Mouse (Mus musculus) erythroblast, embryonic 14.5 days (primary cell): Measurements from ENCODE around the gene Itgb3. TPM values are rescaled to one million over a fixed set of nuclear protein-coding genes. Genes with fewer than 3 reads are reported as not detected.
A peak's percentile ranks its signal among the peaks of the same experiment; 100 is the strongest.

Source experiments
- H3K27me3 ChIP-seq: 2 replicates; pipeline ENCODE4 v1.6.1; 2012; ENCODE audit warnings: inconsistent platforms; ENCODE audit not compliant: control insufficient read depth
- H3K36me3 ChIP-seq: 2 replicates; pipeline ENCODE4 v1.6.1; 2012; ENCODE audit warnings: mild to moderate bottlenecking, inconsistent platforms; ENCODE audit not compliant: control insufficient read depth
- H3K4me1 ChIP-seq: 2 replicates; pipeline ENCODE4 v1.6.1; 2012; ENCODE audit warnings: inconsistent platforms; ENCODE audit not compliant: control insufficient read depth
- H3K4me3 ChIP-seq: replicated peaks from 2 replicates; pipeline ENCODE3; 2012; ENCODE audit warnings: moderate library complexity, mild to moderate bottlenecking, inconsistent platforms
- H3K9me3 ChIP-seq: 2 replicates; pipeline ENCODE4 v1.6.1; 2012; ENCODE audit warnings: low read length, inconsistent platforms, mixed read lengths; ENCODE audit not compliant: control insufficient read depth
- GATA1 ChIP-seq: IDR thresholded peaks from 2 replicates; pipeline ENCODE4 v1.6.1; 2012; ENCODE audit warnings: low read length, inconsistent platforms, mixed read lengths
- TAL1 ChIP-seq: IDR thresholded peaks from 3 replicates; pipeline ENCODE4 v1.6.1; 2012; ENCODE audit warnings: low read length, inconsistent platforms, mixed read lengths
- polyA plus RNA-seq: library from polyadenylated mRNA; stranded (reverse); fragments of >175 nt; gene quantifications from 2 replicates; pipeline ENCODE4 v1.2.3, GENCODE M21; 2012

Itgb3 gene
- polyA plus RNA-seq, 1 experiment, result 0.03 TPM

- TF ChIP-seq GATA1 (no peak), TAL1 (no peak)
- H3K4me1 ChIP-seq, result no peaks in the 10 kb centered on the region
- no peak overlapping the region for H3K4me3 ChIP-seq
- H3K36me3 ChIP-seq, result no peaks in the 10 kb centered on the region
- no peaks in the 10 kb centered on the region for H3K9me3 ChIP-seq
- H3K27me3 ChIP-seq, result peaks cover 8% of the 10 kb centered on the region
Observed at GRCm38 (mm10) chr11:104592066-104592835, 15.5 kb upstream of the Itgb3 start.

GRCm38 (mm10) chr11:104596365-104596764, 11.4 kb upstream of the Itgb3 start:
- Histone ChIP-seq H3K9me3 (no peaks in the 10 kb centered on the region), H3K4me3 (no peak overlapping the region), H3K36me3 (no peaks in the 10 kb centered on the region), H3K4me1 (no peaks in the 10 kb centered on the region), H3K27me3 (peaks cover 8% of the 10 kb centered on the region)
- TF ChIP-seq GATA1 (no peak), TAL1 (no peak)

- TF ChIP-seq TAL1 (no peak), GATA1 (0 out of 2 replicates have a peak, but pooled peaks have one; percentile 18)
- H3K4me3 ChIP-seq, result no peak overlapping the region
- H3K36me3 ChIP-seq, result no peaks in the 10 kb centered on the region
- H3K9me3 ChIP-seq, result no peaks in the 10 kb centered on the region
- H3K4me1 ChIP-seq, result no peaks in the 10 kb centered on the region
- peaks cover 11% of the 10 kb centered on the region for H3K27me3 ChIP-seq
Observed at GRCm38 (mm10) chr11:104599265-104599945, 8.4 kb upstream of the Itgb3 start.

GRCm38 (mm10) chr11:104600675-104601074, 7.1 kb upstream of the Itgb3 start:
- no peaks in the 10 kb centered on the region for H3K36me3 ChIP-seq
- TF ChIP-seq GATA1 (no peak), TAL1 (no peak)
- H3K9me3 ChIP-seq, result no peaks in the 10 kb centered on the region
- H3K4me1 ChIP-seq, result no peaks in the 10 kb centered on the region
- no peak overlapping the region for H3K4me3 ChIP-seq
- peaks cover 17% of the 10 kb centered on the region for H3K27me3 ChIP-seq

GRCm38 (mm10) chr11:104604192-104604591, 3.6 kb upstream of the Itgb3 start:
- TF ChIP-seq TAL1 (no peak), GATA1 (no peak)
- Histone ChIP-seq H3K4me3 (no peak overlapping the region), H3K9me3 (no peaks in the 10 kb centered on the region; the same call in 1 of the 2 replicates), H3K36me3 (no peaks in the 10 kb centered on the region), H3K27me3 (peaks cover 44% of the 10 kb centered on the region), H3K4me1 (peaks cover 3% of the 10 kb centered on the region; the same call in 1 of the 2 replicates)

GRCm38 (mm10) chr11:104608249-104608920, 585 bp downstream of the Itgb3 start:
- H3K36me3 ChIP-seq, result no peaks in the 10 kb centered on the region
- peak overlapping the region; percentile 27 for H3K4me3 ChIP-seq
- no peaks in the 10 kb centered on the region; the same call in 1 of the 2 replicates for H3K9me3 ChIP-seq
- peaks cover 4% of the 10 kb centered on the region; the same call in 1 of the 2 replicates for H3K4me1 ChIP-seq
- TF ChIP-seq TAL1, result no peak
- no peak for TF ChIP-seq GATA1
- peaks cover 75% of the 10 kb centered on the region for H3K27me3 ChIP-seq

GRCm38 (mm10) chr11:104609033-104609684, 1.4 kb downstream of the Itgb3 start:
- no peak for TF ChIP-seq GATA1
- no peak for TF ChIP-seq TAL1
- Histone ChIP-seq H3K4me1 (peaks cover 7% of the 10 kb centered on the region), H3K27me3 (peaks cover 82% of the 10 kb centered on the region), H3K9me3 (no peaks in the 10 kb centered on the region; the same call in 1 of the 2 replicates), H3K36me3 (no peaks in the 10 kb centered on the region), H3K4me3 (no peak overlapping the region)

- H3K27me3 ChIP-seq, result peaks cover 78% of the 10 kb centered on the region
- H3K9me3 ChIP-seq, result no peaks in the 10 kb centered on the region; the same call in 1 of the 2 replicates
- TF ChIP-seq GATA1 (no peak), TAL1 (no peak)
- H3K4me1 ChIP-seq, result peaks cover 7% of the 10 kb centered on the region
- no peak overlapping the region for H3K4me3 ChIP-seq
- no peaks in the 10 kb centered on the region for H3K36me3 ChIP-seq
Observed at GRCm38 (mm10) chr11:104609733-104610132, 1.9 kb downstream of the Itgb3 start.
